Mouse (Mus musculus) left cerebral cortex, postnatal 25 days (tissue): Measurements from ENCODE around the gene 4930415O20Rik. TPM values are rescaled to one million over a fixed set of nuclear protein-coding genes. Genes with fewer than 3 reads are reported as not detected.

Source experiments
- DNase-seq, 2 experiments: peaks; one replicate each; pipeline ENCODE4 v3.0.0; 2022; ENCODE audit warnings: low spot score in 2 of 2, mixed read lengths in 1 of 2
- intact Hi-C: fragments of 180-260 bp; cut with DNase I; formaldehyde crosslinking; loops from one replicate; pipeline ENCODE4 v1.15.1; 2025
- total RNA-seq, 2 experiments: library from RNA; stranded (reverse); gene quantifications; 2 replicates each; pipeline ENCODE4 v1.2.3; 2021

4930415O20Rik gene
- not detected for total RNA-seq

DNA sequence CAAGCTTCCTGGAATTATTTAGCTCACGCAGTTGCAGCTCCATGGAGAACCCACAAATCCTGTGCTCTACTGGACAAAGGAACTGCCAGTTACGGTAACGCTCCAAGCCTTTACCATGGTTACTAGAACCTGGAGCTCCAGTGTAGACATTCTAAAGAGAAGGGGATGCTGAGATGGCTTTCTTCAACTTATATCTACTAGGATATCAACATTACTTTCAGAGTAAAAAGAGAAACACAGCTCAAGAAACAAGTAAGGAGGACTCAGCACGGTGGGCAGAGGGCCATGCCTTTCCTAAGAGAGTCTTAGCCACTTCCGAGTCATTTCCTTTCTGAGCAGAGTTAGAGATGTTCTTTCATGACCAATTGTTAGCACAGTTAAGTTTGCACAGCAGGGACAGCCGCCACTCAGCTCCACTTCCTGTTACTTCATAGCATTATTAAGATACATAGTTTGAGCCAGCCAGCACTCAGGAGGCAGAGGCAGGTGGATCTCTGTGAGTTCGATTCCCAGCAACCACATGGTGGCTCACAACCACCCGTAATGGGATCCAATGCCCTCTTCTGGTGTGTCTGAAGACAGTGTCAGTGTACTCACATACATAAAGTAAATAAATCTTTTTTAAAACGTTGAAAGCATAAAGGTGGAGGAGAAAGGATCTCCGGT, at the start of gene 4930415O20Rik, which contains the start of gene Ccnt1:
4930415O20Rik (plus strand) TSS at position 132 of the 666 bp plus-strand sequence.
Ccnt1 (minus strand) TSS at position 51 of the 666 bp plus-strand sequence.
- intact Hi-C loops, result loop anchor here (10.0 kb wide), 1 partner anchor 224 kb away; no protein-coding TSS in a partner anchor
- no peak for DNase-seq

DNA sequence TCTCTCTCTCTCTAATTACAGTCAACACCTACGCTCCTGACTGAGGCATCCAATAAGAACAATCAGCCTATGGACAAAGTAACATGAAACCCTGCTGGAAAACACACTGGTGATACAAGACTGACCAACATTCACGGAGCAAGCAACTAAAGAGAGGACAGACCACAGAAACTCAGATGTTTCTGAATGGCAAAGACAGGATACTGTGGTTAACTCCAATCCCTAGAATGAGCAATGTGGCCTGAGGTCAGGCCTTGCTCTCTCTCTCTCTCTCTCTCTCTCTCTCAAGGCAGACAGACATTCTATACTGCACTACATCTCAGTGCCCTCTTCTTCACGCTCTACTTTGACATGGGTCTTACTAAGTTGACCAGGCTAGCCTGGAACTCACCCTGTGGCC, 49.6 kb upstream of the 4930415O20Rik start:
- DNase-seq, result no peak
- intact Hi-C loops, result no loop called here

DNA sequence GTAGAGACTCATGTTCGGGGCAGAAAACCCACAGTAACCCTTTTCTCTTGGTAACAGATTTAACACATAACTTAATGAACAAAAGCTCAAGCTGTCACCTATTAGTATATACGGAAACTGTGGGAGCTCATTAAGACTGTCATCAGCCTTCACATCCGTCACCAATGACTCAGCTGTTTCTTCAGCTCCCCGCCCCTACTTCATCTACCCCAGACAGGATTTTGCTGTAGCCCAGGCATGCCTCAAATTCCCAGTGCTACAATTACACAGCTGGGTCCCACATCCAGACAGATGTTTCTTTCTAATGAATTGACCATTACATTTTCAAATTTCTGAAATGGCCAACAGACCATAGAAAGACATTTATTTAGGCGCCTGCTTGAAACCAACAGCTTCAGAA, 44.7 kb upstream of the 4930415O20Rik start:
- intact Hi-C loops, result no loop called here
- DNase-seq, result no peak

DNA sequence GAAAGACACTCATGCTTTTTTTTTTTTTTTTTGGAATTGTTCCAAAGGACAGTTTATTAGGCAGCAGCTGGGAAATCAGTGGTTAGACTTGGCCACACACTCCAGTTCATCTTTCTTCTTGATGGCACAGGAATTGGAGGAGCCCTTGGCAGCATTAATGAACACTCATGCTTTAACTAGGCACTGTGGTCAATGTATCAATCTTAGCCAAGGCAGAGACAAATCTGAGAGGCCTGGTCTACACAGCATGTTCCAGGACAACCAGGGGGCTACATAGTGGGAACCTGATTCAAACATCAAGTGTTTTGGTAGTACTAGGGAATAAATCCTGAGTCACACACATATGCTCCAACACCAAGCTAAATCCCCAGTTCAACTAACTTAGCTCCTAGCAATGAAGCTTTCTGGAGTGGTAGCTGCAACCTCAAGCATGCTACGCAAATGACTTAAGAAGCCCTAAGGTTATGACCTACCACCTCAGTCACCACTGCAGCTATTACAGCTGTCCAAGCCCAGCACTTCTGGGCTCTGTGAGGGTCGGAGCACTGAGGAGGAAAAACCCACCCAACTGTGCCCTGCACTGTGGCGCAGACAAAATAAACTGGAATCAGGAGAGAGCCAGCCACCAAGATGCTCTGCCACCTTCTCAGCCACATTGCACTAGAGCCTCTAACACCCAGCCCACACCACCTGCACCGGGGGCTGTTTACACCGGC, 43.6 kb upstream of the 4930415O20Rik start:
- DNase-seq, result no peak
- intact Hi-C loops, result no loop called here

DNA sequence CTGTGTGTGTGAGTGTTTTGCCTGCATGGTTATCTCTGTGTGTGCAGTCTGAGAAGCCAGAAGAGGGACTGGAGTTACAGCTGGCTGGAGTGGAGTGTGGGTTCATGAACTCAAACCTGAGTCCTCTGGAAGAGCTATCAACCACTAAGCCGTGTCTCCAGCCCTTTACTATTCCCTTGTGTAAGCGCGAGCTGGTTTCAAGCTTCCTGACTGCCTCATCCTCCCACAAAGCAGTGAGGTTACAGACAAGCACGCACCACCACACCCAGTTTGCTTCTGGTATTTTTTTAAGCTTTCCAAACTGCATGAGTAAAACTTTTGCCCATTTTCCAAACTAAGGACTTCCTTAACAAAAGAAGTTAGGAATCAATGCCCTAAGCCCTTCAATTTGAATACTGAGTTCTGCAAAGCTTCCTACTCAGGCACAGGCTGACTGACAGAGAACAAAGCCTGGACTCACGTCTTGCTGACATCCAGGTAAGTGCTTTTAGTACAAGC, 42.7 kb upstream of the 4930415O20Rik start:
- no peak for DNase-seq
- intact Hi-C loops, result no loop called here

DNA sequence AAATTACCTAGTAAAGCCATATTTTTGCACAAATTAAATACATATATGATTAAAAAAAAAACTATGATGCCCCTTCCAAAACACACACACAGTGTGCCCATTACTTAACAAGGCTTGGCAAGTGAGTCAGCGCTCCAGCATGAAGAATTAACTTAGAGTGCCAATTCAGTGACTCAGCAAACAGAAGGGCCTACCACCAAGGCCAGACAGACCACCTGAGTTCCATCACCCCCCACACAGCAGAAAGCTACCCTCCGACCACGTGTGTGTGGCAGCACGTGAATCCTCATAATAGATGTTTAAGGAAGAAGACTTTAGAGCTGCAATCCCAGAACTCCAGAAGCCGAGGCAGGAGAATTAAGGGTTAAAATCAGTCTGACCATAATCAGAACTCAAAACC, 38.5 kb upstream of the 4930415O20Rik start:
- peak in 1 of 2 experiments; percentile 52 for DNase-seq
- intact Hi-C loops, result loop anchor here (5.0 kb wide), 1 partner anchor 35 kb away; no protein-coding TSS in a partner anchor

DNA sequence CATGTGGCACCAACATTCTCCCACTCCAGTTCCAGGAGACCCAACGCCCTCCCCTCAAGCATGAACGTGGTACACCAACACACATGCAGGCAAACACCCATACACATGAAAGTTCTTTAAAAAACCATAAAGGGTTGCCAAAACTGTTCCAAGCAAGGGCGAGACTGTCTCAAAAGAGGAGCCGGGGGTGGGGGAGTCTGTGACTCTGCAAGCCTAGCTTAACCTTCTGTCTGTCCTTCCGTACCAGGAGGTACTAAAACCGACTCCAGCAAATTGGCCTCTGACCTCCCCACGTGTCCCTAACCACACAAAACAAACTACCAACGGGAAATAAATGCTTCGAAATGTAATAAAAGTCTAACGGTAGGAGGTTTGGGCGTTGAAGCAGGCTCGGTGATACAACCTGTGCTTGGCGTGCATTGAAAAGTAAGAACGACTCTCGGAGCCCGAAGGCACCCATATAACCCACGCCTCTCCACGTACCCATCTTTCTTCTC, 37.7 kb upstream of the 4930415O20Rik start:
- intact Hi-C loops, result loop anchor here (5.0 kb wide), 1 partner anchor 34 kb away; no protein-coding TSS in a partner anchor
- no peak for DNase-seq

DNA sequence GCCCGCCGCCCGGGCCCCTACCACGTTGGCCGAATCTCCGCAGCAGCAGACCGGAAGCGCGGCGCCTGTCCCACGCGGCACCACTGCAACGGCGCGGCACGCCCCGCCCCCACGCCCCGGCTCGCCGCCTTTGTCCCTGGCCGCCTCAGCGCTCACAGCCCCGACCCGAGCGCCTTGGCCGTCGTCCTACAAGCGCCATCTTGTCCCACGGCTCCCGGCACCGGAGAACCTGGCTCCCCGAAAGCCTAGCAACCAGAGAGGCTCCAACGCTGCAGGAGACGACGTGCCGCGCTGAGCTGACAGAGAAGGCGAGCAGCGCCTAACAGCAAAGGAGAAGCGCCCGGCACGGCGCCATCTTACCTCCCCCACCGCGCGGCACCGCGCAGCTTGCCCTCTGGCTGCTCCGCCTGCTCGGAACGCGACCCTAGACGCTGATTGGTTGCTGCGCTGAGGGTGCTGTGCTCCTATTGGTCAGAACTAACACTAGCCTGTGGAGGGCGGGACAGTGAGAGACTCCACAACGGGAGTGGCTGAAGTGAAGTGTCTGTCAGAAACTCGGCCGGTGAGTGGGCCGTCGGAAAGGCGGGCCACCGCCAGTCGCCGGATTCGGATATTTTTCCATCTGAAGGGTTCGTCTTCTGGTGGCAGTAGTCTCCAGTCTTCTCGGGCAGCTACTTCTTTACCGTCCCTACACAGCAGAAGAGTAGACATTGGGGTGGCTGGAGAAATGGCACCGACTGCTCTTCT, 36.8 kb upstream of the 4930415O20Rik start, which contains the start of gene Kansl2:
Kansl2 (minus strand) TSS at position 384 of the 747 bp plus-strand sequence.
- intact Hi-C loops, result loop anchor here (5.0 kb wide), 1 partner anchor 33 kb away; no protein-coding TSS in a partner anchor
- peak; percentile 99 for DNase-seq

DNA sequence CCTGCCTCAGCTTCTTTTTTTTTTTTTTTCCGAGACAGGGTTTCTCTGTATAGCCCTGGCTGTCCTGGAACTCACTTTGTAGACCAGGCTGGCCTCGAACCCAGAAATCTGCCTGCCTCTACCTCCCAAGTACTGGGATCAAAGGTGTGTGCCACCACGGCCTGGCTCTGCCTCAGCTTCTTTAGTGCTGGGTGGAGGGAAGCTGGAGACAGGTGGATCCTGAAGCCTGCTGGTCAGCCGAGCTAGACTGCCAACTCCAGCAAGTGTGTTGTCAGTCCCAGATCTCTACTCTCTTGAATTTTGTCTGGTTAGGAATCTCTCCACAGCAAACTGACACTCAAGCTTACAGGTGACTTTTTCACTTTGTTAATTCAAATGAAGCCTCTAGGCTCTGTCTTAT, 34.9 kb upstream of the 4930415O20Rik start:
- no peak for DNase-seq
- intact Hi-C loops, result no loop called here

DNA sequence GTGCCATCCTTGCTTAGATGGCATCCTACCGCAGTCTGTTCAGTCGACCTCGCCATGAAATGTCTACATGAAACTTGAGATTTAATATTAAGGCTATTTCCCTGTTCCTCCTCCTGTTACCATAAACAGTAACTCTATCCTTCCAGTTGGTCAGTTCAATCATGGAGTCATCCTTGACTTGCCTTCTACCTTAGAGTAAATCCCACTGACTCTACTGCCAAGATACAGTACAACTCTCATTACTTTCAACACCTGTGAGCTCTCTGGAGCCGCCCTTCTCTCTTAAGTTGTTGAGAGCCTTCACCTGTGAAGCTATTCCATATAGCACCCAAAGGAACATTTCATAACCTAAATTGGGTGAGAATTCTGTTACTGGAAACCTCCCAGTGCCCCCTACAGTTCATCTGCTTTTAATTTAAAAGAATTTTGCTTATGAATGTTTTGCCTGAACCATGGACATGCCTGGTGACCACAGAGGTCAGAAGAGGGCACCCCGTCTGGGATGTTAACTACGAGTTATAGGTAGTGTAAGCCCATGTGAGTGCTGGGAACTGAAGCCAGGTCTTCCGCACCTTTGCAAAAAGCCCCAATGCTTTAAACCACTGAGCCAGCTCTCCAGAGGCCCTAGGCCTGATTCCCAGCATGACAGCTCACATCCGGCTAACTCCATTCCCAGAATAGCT, 33.8 kb upstream of the 4930415O20Rik start:
- DNase-seq, result no peak
- intact Hi-C loops, result no loop called here

DNA sequence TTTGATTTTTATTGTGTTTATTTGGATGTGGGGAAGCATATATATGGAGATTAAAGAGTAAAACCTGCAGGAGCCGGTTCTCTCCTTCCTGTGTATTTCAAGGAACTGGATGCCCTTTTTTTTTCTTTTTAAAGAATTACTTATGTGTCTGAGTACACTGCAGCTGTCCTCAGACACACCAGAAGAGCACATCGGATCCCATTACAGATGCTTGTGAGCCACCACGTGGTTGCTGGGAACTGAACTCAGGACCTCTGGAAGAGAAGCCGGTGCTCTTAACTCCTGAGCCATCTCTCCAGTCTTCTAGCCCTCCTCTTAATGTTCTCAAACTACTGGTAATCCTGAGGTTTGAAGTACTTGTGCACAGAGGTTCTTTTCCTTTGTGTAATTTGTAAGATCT, 32.9 kb upstream of the 4930415O20Rik start:
- no peak for DNase-seq
- intact Hi-C loops, result no loop called here

DNA sequence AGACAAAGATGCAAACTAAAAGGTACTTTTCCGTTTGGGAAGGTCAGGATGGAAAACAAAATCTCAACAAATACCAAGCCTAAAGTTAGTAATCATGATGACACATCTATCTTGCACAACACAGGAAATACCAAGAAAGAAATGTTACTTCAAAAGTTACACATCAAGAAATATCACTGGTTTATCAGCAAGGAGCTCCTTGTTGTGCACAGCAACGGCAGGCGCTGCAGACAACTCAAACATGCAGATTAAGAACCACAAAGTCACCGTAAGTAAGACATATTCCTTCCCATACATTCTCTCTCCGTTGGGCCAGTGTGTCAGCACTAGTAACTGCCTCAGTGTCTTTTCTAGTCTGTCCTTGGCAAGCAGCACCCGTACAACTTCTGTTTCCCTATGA, 29.7 kb upstream of the 4930415O20Rik start:
- intact Hi-C loops, result no loop called here
- no peak for DNase-seq

DNA sequence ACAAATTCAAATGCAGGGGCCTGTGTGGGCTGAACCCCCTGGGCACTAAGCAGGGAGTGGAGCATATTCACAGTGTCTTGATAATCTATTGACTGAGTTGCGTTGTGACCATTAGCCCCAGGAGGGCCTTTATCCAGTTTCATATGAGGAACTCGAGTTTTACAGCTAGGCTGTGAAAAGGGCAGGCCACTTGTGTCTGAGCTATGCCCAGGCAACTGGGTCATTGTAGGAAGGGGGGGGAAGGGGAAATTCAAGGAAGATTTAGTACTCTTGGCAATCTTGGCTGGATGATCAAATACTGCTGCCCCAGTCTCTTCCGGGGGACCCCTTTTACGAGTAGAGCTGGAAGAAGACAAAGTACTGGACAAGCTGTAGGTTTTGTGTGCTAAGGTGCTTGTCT, 27.5 kb upstream of the 4930415O20Rik start:
- DNase-seq, result no peak
- intact Hi-C loops, result no loop called here

DNA sequence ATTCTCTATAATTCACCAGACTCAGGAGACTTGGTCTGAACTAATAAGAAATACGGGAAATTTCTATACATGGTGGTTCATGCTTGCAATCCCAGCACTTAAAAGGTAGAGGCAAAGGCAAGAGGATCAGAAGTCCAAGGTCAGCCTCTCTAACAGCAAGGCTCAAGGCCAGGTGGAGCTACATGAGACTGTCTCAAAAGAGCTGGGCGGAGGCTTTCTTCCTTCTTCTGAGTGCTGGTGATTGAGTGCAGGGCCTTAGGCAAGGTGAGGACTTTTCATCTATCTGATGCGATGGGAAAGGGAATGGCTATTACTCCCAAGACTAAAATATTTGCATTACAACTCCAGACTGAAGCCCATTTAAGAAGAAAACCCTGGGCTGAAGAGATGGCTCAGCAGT, 25.7 kb upstream of the 4930415O20Rik start:
- intact Hi-C loops, result no loop called here
- DNase-seq, result no peak

DNA sequence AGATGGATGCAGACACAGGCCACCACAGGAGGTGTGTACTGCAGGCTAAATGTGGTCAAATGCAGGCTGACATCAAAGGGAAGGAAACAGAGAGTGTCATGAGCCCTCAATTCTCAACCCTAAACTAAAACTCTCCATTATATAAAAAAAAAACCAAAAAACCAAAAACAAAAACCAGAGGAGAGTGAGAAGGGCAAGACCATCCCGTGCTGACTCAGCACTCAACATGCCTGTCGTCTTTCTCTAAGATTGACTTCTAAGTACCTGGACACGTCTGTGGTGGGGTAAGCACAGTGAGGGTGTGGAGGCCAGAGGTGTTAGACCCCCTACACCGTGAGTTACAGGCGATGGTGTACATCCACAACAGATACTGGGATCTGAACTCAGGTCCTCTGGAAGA, 24.0 kb upstream of the 4930415O20Rik start:
- intact Hi-C loops, result no loop called here
- DNase-seq, result no peak

DNA sequence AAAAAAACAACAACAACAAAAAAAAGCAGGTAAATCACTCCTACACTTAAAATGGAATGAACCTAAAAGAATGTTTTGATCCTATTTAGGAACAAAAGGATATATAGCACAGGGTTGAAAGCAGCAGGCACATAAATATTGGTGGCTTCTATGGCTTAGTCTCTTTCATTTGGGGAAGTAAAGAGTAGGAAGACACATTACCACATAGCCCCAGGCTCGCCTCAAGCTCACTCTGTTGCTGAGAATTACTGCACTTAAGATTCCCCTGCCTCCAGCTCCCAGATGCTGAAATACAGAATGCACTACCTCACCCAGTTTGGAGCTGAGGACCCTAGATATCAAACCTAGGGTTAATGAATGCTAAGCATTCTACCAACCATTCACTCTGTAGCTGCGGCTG, 18.0 kb upstream of the 4930415O20Rik start:
- intact Hi-C loops, result no loop called here
- DNase-seq, result no peak

DNA sequence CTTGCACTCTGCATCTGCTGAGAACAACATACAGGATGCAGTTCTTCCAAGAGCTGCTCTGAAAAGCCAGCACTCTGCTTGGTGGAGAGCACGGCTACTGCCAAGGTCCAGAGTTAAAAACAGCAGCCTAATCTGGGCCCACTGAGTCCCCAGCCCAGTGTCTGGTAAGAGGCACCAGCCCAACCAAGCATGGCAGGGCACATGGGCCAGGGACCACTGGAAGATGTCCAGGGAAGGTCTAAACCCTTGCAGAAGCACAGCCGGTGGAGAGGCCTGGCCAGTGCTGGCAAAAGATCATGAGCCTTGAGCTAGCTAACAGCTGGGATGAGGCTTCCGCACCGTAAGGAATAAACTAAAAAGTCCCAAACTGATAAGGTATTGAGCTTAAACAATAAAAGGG, 14.9 kb upstream of the 4930415O20Rik start:
- DNase-seq, result no peak
- intact Hi-C loops, result no loop called here

DNA sequence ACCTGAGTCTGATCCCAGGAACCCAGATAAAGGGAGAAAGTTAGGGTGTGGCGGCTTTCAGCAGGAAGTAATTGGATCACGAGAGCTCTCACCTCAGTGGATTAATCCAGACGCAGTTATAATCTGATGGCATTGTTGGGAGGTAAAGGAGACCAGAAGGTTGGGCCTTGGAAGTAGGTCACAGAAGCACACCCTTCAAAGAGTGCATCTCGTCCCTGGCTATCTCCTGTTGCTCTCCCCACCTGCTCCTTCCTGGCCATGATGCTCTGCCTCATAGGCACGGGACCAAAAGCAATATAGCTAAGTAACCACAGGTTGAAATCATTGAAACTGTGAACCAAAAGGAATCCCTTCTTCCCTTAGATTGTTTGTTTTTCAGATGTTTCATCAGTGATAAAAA, 13.6 kb upstream of the 4930415O20Rik start:
- intact Hi-C loops, result no loop called here
- DNase-seq, result no peak

DNA sequence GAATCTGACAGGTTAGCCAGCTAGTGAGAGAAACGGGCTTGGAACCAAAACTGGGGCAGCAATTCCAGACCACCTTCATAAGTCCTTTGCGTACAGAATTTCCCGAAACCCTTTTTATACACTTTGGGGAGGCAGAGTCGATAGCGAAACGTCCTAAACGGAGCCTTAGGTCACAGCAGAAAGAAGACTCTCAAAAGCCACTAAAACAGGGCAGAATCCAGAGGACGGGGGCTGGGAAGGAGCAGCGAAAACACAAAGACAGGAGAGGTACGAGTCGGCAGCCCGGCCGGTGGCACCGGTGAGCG, 3.9 kb upstream of the 4930415O20Rik start:
- intact Hi-C loops, result loop anchor here (5.0 kb wide), 1 partner anchor 35 kb away; the partner anchor contains the start of gene Kansl2
- DNase-seq, result no peak
